Mouse (Mus musculus): ENCODE measurements at regions not wholly inside any gene's neighbourhood (a gene's known extent, or its start where the extent isn't known, plus 50 kb on each side); places are given as distances from the start of the nearest gene placed in this dataset.

DNA sequence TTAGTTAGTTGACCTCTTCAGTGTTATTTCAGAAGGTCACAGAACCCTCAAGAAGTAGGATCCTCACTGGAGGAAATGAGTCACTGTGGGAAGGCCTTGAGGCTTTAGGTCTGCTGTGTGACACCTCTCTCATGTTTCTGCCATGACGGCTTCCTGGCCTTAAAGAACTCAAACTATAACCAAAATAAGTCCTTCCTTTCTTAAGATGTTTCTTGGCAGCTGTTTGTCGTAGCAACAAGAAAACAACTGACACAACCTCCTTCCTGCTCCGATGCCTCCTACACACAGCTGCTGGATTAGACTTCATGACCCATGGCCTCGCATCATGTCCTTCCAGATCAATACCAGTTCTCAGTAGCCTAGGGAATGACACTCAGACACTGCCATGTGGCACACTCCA is 58.1 kb upstream of the Gm21915 start:
- TF ChIP-seq CTCF (IDR thresholded peaks at IDR 0.05; ENCODE audit: low read depth), result no peak

GRCm38 (mm10) chr9:40611626-40612025 is 58.8 kb upstream of the Gm21915 start:
- no peak for DNase-seq
- no peak for TF ChIP-seq CTCF (IDR thresholded peaks at IDR 0.05; ENCODE audit: low read depth)

More for the DNA sequence above, 58.1 kb upstream of the Gm21915 start:
- H3K36me3 ChIP-seq (ENCODE audit: insufficient read depth), result no peaks in the 10 kb centered on the region
- 0 out of 2 replicates have a peak, but pooled peaks cover 13% of the 10 kb centered on the region for H3K4me1 ChIP-seq (ENCODE audit: insufficient read depth)
- no peak overlapping the region for H3K4me2 ChIP-seq (ENCODE audit: low read depth)
- no peak overlapping the region for H3K4me3 ChIP-seq (ENCODE audit: low read depth, low read length)
- no peaks in the 10 kb centered on the region for H3K27me3 ChIP-seq (ENCODE audit: insufficient read depth, low read length)
- H3K9me3 ChIP-seq (ENCODE audit: low read length), result no peaks in the 10 kb centered on the region
- no peak overlapping the region for H3K27ac ChIP-seq (ENCODE audit: low read depth, low read length)
- ATAC-seq, result no peak
- 93% methylated on average over 4 of the region's 4 CpGs for WGBS
- no peak overlapping the region for H3K9ac ChIP-seq
- DNase-seq, result no peak

GRCm38 (mm10) chr9:40608596-40608995 is 61.8 kb upstream of the Gm21915 start:
- no peak for TF ChIP-seq CTCF (IDR thresholded peaks at IDR 0.05; ENCODE audit: low read depth)
- DNase-seq (no peak), ATAC-seq (no peak; the same call in 1 of the 2 replicates)
- Histone ChIP-seq H3K27me3 (ENCODE audit: insufficient read depth, low read length) (no peaks in the 10 kb centered on the region), H3K9ac (no peak overlapping the region), H3K4me3 (ENCODE audit: low read depth, low read length) (no peak overlapping the region), H3K4me1 (ENCODE audit: insufficient read depth) (no peaks in the 10 kb centered on the region), H3K4me2 (ENCODE audit: low read depth) (no peak overlapping the region), H3K9me3 (ENCODE audit: low read length) (no peaks in the 10 kb centered on the region), H3K27ac (ENCODE audit: low read depth, low read length) (no peak overlapping the region), H3K36me3 (ENCODE audit: insufficient read depth) (no peaks in the 10 kb centered on the region)
- 48% methylated on average over 14 of the region's 14 CpGs for WGBS

More at GRCm38 (mm10) chr9:40611626-40612025, 58.8 kb upstream of the Gm21915 start:
- no peak overlapping the region for H3K27ac ChIP-seq (ENCODE audit: low read depth, low read length)
- ATAC-seq, result no peak
- no peaks in the 10 kb centered on the region for H3K36me3 ChIP-seq (ENCODE audit: insufficient read depth)
- H3K27me3 ChIP-seq (ENCODE audit: insufficient read depth, low read length), result no peaks in the 10 kb centered on the region
- H3K4me1 ChIP-seq (ENCODE audit: insufficient read depth), result 0 out of 2 replicates have a peak, but pooled peaks cover 6% of the 10 kb centered on the region
- no peak overlapping the region for H3K4me2 ChIP-seq (ENCODE audit: low read depth)
- H3K9ac ChIP-seq, result no peak overlapping the region
- no peaks in the 10 kb centered on the region for H3K9me3 ChIP-seq (ENCODE audit: low read length)
- no peak overlapping the region for H3K4me3 ChIP-seq (ENCODE audit: low read depth, low read length)
- 60% methylated on average over 3 of the region's 3 CpGs for WGBS

DNA sequence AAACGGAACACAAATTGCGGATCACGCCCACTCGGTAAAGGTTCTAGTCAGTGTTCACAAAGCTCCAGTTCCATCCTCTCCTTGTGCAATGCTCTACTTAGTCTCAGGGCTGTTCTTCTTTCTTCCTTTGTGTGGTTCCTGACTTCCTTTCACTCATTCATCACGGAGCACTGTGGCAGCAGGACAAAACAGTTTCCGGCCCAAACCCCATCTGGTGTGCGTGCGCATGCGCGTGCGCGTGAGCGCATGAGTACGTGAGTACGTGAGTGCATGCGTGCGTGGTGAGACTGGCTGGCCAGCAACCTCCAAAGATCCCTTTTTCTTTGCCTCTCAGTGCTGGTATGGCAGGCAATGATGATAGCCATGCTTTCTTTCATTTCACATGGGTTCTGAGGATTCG is 62.5 kb upstream of the Gm21915 start:
- ATAC-seq (no peak), DNase-seq (no peak)
- Histone ChIP-seq H3K4me2 (ENCODE audit: low read depth) (no peak overlapping the region), H3K9ac (no peak overlapping the region), H3K27ac (ENCODE audit: low read depth, low read length) (no peak overlapping the region), H3K36me3 (ENCODE audit: insufficient read depth) (no peaks in the 10 kb centered on the region), H3K27me3 (ENCODE audit: insufficient read depth, low read length) (no peaks in the 10 kb centered on the region), H3K9me3 (ENCODE audit: low read length) (no peaks in the 10 kb centered on the region), H3K4me3 (ENCODE audit: low read depth, low read length) (no peak overlapping the region), H3K4me1 (ENCODE audit: insufficient read depth) (no peaks in the 10 kb centered on the region)
- no peak for TF ChIP-seq CTCF (IDR thresholded peaks at IDR 0.05; ENCODE audit: low read depth)
- WGBS, result 89% methylated on average over 18 of the region's 18 CpGs

DNA sequence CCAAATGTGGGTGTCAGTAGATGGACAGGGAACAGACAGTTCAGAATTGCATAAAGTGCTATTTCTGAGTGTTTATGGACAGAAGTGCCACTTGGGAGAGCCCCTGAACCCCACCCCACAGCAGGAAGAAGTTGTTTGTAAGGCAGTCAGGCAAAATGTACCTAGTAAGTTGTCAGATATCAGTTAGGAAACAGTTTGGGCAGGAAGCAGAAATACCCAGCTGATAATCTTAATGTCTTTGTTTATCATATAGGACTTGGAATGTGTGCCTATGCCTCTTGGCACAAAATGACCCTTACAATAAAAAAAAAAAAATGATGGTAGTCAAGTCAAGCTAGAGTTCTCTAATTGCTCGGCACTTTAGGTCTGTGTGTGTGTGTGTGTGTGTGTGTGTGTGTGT is 66.9 kb upstream of the Gm21915 start:
- 81% methylated on average over 1 of the region's 1 CpGs for WGBS
- no peak for TF ChIP-seq CTCF (IDR thresholded peaks at IDR 0.05; ENCODE audit: low read depth)
- Histone ChIP-seq H3K4me3 (ENCODE audit: low read depth, low read length) (no peak overlapping the region), H3K9me3 (ENCODE audit: low read length) (no peaks in the 10 kb centered on the region), H3K27me3 (ENCODE audit: insufficient read depth, low read length) (no peaks in the 10 kb centered on the region), H3K4me2 (ENCODE audit: low read depth) (no peak overlapping the region), H3K27ac (ENCODE audit: low read depth, low read length) (no peak overlapping the region), H3K4me1 (ENCODE audit: insufficient read depth) (no peaks in the 10 kb centered on the region), H3K36me3 (ENCODE audit: insufficient read depth) (no peaks in the 10 kb centered on the region), H3K9ac (no peak overlapping the region)
- ATAC-seq (no peak), DNase-seq (no peak)

DNA sequence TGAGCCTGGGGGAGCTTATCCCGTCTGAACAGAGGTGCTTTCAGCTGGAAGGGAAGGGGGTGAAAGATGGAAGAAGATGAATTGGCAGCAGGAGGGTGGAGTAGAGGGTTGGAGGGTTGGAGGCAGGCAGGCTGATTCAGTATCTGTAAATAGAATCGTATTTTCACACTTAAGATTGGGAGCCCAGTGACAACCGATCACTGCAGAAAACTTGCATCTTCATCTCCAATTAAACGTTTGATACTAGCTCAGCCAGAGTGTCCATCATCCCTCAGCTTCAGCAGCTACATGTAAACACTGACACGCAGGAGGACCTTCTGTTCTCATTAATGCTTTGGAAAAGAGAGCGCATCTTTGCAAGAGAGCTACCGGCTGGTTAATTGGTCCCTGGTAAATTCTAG is 67.2 kb upstream of the Gramd1b start:
- DNase-seq (no peak), ATAC-seq (peak; percentile 82)
- TF ChIP-seq CTCF (IDR thresholded peaks at IDR 0.05; ENCODE audit: low read depth), result no peak
- Histone ChIP-seq H3K4me2 (ENCODE audit: low read depth) (no peak overlapping the region), H3K9ac (no peak overlapping the region), H3K36me3 (ENCODE audit: insufficient read depth) (no peaks in the 10 kb centered on the region), H3K27ac (ENCODE audit: low read depth, low read length) (peak overlapping the region; percentile 45), H3K4me1 (ENCODE audit: insufficient read depth) (no peaks in the 10 kb centered on the region), H3K27me3 (ENCODE audit: insufficient read depth, low read length) (no peaks in the 10 kb centered on the region), H3K4me3 (ENCODE audit: low read depth, low read length) (no peak overlapping the region), H3K9me3 (ENCODE audit: low read length) (no peaks in the 10 kb centered on the region)
- 47% methylated on average over 7 of the region's 7 CpGs for WGBS

DNA sequence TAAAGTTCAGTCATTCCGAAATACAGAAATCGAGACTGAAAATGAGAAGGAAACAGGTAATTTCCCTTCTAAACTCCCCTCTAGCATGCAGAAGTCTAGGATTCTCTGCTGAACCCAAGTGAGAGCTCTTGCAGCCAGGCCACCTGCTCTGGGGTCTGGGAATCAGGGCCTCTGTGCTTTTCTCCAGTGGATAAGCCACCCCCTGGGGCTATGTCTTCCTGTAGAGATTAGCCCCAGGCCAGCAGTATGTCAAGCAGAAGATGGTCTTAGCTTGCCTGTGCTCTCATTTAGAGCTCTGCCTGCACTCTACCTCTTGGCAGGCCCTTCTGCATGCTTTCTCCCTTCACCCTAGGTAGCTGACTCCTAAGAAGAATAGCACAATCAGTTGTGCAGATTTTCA is 56.2 kb upstream of the Gramd1b start:
- Histone ChIP-seq H3K27ac (ENCODE audit: low read depth, low read length) (no peak overlapping the region), H3K27me3 (ENCODE audit: insufficient read depth, low read length) (no peaks in the 10 kb centered on the region), H3K4me3 (ENCODE audit: low read depth, low read length) (no peak overlapping the region), H3K9me3 (ENCODE audit: low read length) (no peaks in the 10 kb centered on the region), H3K9ac (no peak overlapping the region), H3K4me1 (ENCODE audit: insufficient read depth) (no peaks in the 10 kb centered on the region), H3K4me2 (ENCODE audit: low read depth) (no peak overlapping the region), H3K36me3 (ENCODE audit: insufficient read depth) (no peaks in the 10 kb centered on the region)
- 70% methylated on average over 2 of the region's 2 CpGs for WGBS
- ATAC-seq, result no peak
- no peak for DNase-seq
- TF ChIP-seq CTCF (IDR thresholded peaks at IDR 0.05; ENCODE audit: low read depth), result no peak

- Histone ChIP-seq H3K4me1 (ENCODE audit: insufficient read depth) (no peaks in the 10 kb centered on the region), H3K9ac (no peak overlapping the region), H3K27ac (ENCODE audit: low read depth, low read length) (no peak overlapping the region), H3K9me3 (ENCODE audit: low read length) (no peaks in the 10 kb centered on the region), H3K4me3 (ENCODE audit: low read depth, low read length) (no peak overlapping the region), H3K4me2 (ENCODE audit: low read depth) (no peak overlapping the region), H3K36me3 (ENCODE audit: insufficient read depth) (no peaks in the 10 kb centered on the region), H3K27me3 (ENCODE audit: insufficient read depth, low read length) (no peaks in the 10 kb centered on the region)
- ATAC-seq, result no peak
- DNase-seq, result no peak
- TF ChIP-seq CTCF (IDR thresholded peaks at IDR 0.05; ENCODE audit: low read depth), result no peak
- 69% methylated on average over 7 of the region's 7 CpGs for WGBS
Observed at GRCm38 (mm10) chr9:40586581-40586980, 55.4 kb upstream of the Gramd1b start.

Measured in forebrain, postnatal 0 days (tissue).